Mouse (Mus musculus): ENCODE results near the gene Spag5. TPM values are rescaled to one million over a fixed set of nuclear protein-coding genes. Genes with fewer than 3 reads are reported as not detected.

Gene Spag5
- polyA plus RNA-seq, 1 experiment from 2014 or later, result 1.4 TPM

DNA sequence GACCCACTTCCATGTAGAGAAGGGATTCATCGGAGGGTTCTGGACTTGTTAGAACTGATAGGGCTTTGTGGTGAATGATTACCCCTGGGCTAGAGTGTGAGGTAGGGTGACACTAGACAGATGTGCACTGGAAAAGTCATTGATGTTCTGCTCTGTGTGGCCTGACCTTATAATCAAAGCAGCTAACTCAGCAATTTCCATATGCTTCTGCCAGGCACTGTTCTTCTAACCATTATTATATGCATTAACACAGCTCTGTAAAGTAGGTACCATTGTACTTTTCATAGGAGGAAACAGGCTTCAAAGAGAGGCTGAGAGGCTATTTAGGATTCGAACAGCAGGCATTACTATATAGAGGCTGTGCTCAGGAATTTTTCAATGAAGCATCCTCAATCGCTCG, 25.9 kb downstream of the Spag5 start:
- 90% methylated on average over 4 of the region's 4 CpGs for WGBS

GRCm38 (mm10) chr11:78327634-78328511, 26.5 kb downstream of the Spag5 start, which contains the start of gene Pigs:
Gene Pigs (plus strand): TSS chr11:78328415.
- peak within 1 kb of the TSS; percentile 96 for H3K4me2 ChIP-seq (replicated peaks; ENCODE audit: low read depth, low read length)
- H3K27ac ChIP-seq (ENCODE audit: low read length), result peak within 1 kb of the TSS; percentile 65
- TF ChIP-seq CTCF (IDR thresholded peaks at IDR 0.05), result peak; percentile 26
- TF ChIP-seq EP300 (IDR thresholded peaks at IDR 0.05), result no peak
- H3K27me3 ChIP-seq (replicated peaks; ENCODE audit: insufficient read depth, low read length), result no peaks in the 10 kb centered on the region
- ATAC-seq (peak; percentile 99), DNase-seq (ENCODE audit: low spot score) (peak; percentile 98)
- H3K4me3 ChIP-seq (ENCODE audit: low read depth, low read length), result peak within 1 kb of the TSS; percentile 93
- no peaks in the 10 kb centered on the region for H3K9me3 ChIP-seq (ENCODE audit: low read length)
- WGBS, result 12% methylated on average over 31 of the region's 37 CpGs
- peaks cover 6% of the 10 kb centered on the region; the same call in 1 of the 2 replicates for H3K4me1 ChIP-seq (ENCODE audit: insufficient read depth, low read depth, low read length)
- H3K36me3 ChIP-seq (ENCODE audit: insufficient read depth, low read length), result no peaks in the 10 kb centered on the region
- H3K9ac ChIP-seq (replicated peaks; ENCODE audit: low read depth), result peak within 1 kb of the TSS; percentile 81

More for the DNA sequence above, 25.9 kb downstream of the Spag5 start:
- H3K4me2 ChIP-seq (replicated peaks; ENCODE audit: low read depth, low read length), result no peak overlapping the region
- H3K36me3 ChIP-seq (ENCODE audit: insufficient read depth, low read length), result no peaks in the 10 kb centered on the region
- H3K9me3 ChIP-seq (ENCODE audit: low read length), result no peaks in the 10 kb centered on the region
- no peak overlapping the region for H3K4me3 ChIP-seq (ENCODE audit: low read depth, low read length)
- DNase-seq (ENCODE audit: low spot score), result no peak
- peaks cover 6% of the 10 kb centered on the region; the same call in 1 of the 2 replicates for H3K4me1 ChIP-seq (ENCODE audit: insufficient read depth, low read depth, low read length)
- H3K27ac ChIP-seq (ENCODE audit: low read length), result no peak overlapping the region
- ATAC-seq, result no peak
- no peak overlapping the region for H3K9ac ChIP-seq (replicated peaks; ENCODE audit: low read depth)
- H3K27me3 ChIP-seq (replicated peaks; ENCODE audit: insufficient read depth, low read length), result no peaks in the 10 kb centered on the region
- no peak for TF ChIP-seq EP300 (IDR thresholded peaks at IDR 0.05)
- no peak for TF ChIP-seq CTCF (IDR thresholded peaks at IDR 0.05)

DNA sequence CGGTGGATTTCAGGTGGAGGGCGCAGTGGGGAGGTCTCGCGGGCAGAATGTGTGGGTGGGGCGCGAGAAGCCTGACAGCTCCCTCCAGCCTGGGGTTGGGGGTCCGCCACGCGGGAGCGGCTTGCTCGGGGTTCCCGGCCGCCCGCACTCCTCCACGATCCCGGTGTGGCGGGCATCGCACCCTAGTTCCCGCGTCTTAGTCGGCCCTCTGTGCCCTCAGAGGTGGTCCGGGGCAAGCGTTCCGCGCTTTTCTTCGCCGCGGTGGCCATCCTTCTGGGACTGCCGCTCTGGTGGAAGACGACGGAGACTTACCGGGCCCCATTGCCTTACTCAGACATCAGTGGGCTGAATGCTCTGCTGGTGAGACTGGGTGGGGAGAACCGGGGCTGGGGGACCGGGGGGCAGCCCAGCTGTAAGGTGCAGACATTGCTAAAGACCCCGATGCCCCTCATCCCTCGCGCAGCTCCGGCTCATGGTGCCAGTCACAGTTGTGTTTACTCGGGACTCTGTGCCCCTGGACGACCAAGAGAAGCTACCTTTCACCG, 27.3 kb downstream of the Spag5 start:
- under 1% methylated on average over 41 of the region's 41 CpGs for WGBS
- ATAC-seq, result peak; percentile 57
- Histone ChIP-seq H3K4me1 (ENCODE audit: insufficient read depth, low read depth, low read length) (peaks cover 6% of the 10 kb centered on the region; the same call in 1 of the 2 replicates), H3K27me3 (replicated peaks; ENCODE audit: insufficient read depth, low read length) (no peaks in the 10 kb centered on the region), H3K4me2 (replicated peaks; ENCODE audit: low read depth, low read length) (peak overlapping the region; percentile 96), H3K9me3 (ENCODE audit: low read length) (no peaks in the 10 kb centered on the region), H3K36me3 (ENCODE audit: insufficient read depth, low read length) (no peaks in the 10 kb centered on the region), H3K27ac (ENCODE audit: low read length) (no peak overlapping the region), H3K9ac (replicated peaks; ENCODE audit: low read depth) (peak overlapping the region; percentile 81), H3K4me3 (ENCODE audit: low read depth, low read length) (peak overlapping the region; percentile 93)
- TF ChIP-seq CTCF (IDR thresholded peaks at IDR 0.05) (no peak), EP300 (IDR thresholded peaks at IDR 0.05) (no peak)
- DNase-seq (ENCODE audit: low spot score), result no peak

GRCm38 (mm10) chr11:78332676-78333075, 31.3 kb downstream of the Spag5 start:
- Histone ChIP-seq H3K9ac (replicated peaks; ENCODE audit: low read depth) (no peak overlapping the region), H3K4me2 (replicated peaks; ENCODE audit: low read depth, low read length) (no peak overlapping the region), H3K4me1 (ENCODE audit: insufficient read depth, low read depth, low read length) (peaks cover 6% of the 10 kb centered on the region; the same call in 1 of the 2 replicates), H3K36me3 (ENCODE audit: insufficient read depth, low read length) (peaks cover 8% of the 10 kb centered on the region; the same call in 1 of the 2 replicates), H3K27me3 (replicated peaks; ENCODE audit: insufficient read depth, low read length) (no peaks in the 10 kb centered on the region), H3K27ac (ENCODE audit: low read length) (no peak overlapping the region), H3K9me3 (ENCODE audit: low read length) (no peaks in the 10 kb centered on the region), H3K4me3 (ENCODE audit: low read depth, low read length) (no peak overlapping the region)
- TF ChIP-seq CTCF (IDR thresholded peaks at IDR 0.05) (no peak), EP300 (IDR thresholded peaks at IDR 0.05) (no peak)
- 93% methylated on average over 12 of the region's 12 CpGs for WGBS
- ATAC-seq (no peak), DNase-seq (ENCODE audit: low spot score) (no peak)

DNA sequence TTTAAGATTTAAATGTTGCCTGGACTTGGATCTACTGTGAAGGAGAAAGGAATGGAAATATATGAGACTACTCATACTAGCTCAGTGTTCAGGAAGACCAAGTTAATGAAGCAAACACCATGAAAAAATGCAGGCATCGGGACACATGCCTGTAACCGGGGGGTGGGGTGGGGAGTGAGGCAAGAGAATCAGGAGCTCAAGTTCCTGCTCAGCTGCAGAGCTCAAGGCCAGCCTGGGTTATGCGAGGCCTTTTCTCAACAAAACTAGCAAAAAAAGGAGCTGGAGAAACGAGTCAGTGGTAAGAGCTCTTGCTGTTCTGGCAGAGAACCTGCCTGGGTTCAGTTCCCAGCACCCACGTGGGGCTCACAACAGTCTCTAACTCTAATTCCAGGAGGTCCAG, 32.7 kb downstream of the Spag5 start:
- H3K4me3 ChIP-seq (ENCODE audit: low read depth, low read length), result no peak overlapping the region
- no peak for DNase-seq (ENCODE audit: low spot score)
- H3K9me3 ChIP-seq (ENCODE audit: low read length), result no peaks in the 10 kb centered on the region
- WGBS, result 85% methylated on average over 5 of the region's 5 CpGs
- ATAC-seq, result no peak
- no peaks in the 10 kb centered on the region for H3K27me3 ChIP-seq (replicated peaks; ENCODE audit: insufficient read depth, low read length)
- TF ChIP-seq CTCF (IDR thresholded peaks at IDR 0.05), result no peak
- TF ChIP-seq EP300 (IDR thresholded peaks at IDR 0.05), result no peak
- no peak overlapping the region for H3K4me2 ChIP-seq (replicated peaks; ENCODE audit: low read depth, low read length)
- peaks cover 4% of the 10 kb centered on the region; the same call in 1 of the 2 replicates for H3K4me1 ChIP-seq (ENCODE audit: insufficient read depth, low read depth, low read length)
- H3K36me3 ChIP-seq (ENCODE audit: insufficient read depth, low read length), result peaks cover 9% of the 10 kb centered on the region; the same call in 1 of the 2 replicates
- no peak overlapping the region for H3K27ac ChIP-seq (ENCODE audit: low read length)
- no peak overlapping the region for H3K9ac ChIP-seq (replicated peaks; ENCODE audit: low read depth)

- Histone ChIP-seq H3K9ac (replicated peaks; ENCODE audit: low read depth) (no peak overlapping the region), H3K36me3 (ENCODE audit: insufficient read depth, low read length) (peaks cover 9% of the 10 kb centered on the region; the same call in 1 of the 2 replicates), H3K27ac (ENCODE audit: low read length) (no peak overlapping the region), H3K9me3 (ENCODE audit: low read length) (no peaks in the 10 kb centered on the region), H3K4me2 (replicated peaks; ENCODE audit: low read depth, low read length) (no peak overlapping the region), H3K4me3 (ENCODE audit: low read depth, low read length) (no peak overlapping the region), H3K27me3 (replicated peaks; ENCODE audit: insufficient read depth, low read length) (no peaks in the 10 kb centered on the region), H3K4me1 (ENCODE audit: insufficient read depth, low read depth, low read length) (no peaks in the 10 kb centered on the region)
- TF ChIP-seq CTCF (IDR thresholded peaks at IDR 0.05) (no peak), EP300 (IDR thresholded peaks at IDR 0.05) (no peak)
- no peak for ATAC-seq
- no peak for DNase-seq (ENCODE audit: low spot score)
- 96% methylated on average over 8 of the region's 8 CpGs for WGBS
These were observed 35.7 kb downstream of the Spag5 start for GRCm38 (mm10) chr11:78337040-78337439.

Data from lung, postnatal 0 days (tissue).